Mouse (Mus musculus): ENCODE measurements around the gene Ifna11.
"Not testable (repeated sequence)": the region's sequence is repeated elsewhere in the genome, so short reads cannot be mapped to it uniquely, and the experiment has no call there.

The Ifna11 gene

DNA sequence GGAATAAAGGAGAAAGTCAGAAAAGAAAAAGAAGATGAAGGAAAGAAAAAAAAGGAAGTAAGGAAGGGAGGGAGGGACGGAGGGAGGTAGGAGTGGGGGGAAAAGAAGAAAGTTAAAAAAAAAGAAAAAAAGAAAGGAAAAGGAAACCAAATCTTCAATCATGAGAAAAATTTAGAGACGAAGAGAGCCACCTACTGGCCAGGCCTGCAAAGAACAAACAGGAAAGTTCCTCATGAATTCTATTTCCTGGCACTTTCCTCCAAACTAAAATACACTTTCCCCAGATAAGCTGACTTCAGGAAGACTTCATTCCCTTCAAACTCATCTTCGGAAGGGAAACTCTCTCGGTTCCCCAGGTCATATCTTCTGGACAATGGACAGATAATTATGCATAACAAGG lies 10.8 kb downstream of the Ifna11 start:
- in situ Hi-C loops (cut with MboI; ENCODE audit: low pct_unique_long_range_greater_than_20kb in 1 of 2, low sequenced_read_pairs in 2 of 2, unreplicated experiment in 1 of 2) = no loop called here

DNA sequence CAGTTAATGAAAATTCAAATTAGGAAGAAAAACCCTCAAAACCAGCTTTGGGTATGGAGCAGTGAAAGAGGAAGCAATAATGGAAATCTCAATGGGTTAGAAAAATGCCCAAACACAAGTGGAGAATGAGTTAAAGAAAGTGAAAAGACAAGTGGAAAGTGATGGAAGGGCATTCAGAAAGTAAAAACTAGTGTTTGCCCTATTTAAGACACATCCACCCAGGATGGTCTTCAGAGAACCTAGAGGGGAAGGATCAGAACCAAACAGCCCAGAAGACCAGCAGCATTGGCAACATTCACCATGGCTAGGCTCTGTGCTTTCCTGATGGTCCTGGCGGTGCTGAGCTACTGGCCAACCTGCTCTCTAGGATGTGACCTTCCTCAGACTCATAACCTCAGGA lies 15.5 kb downstream of the Ifna11 start, which contains the start of gene Ifna5:
Gene Ifna5 (plus strand): TSS at position 301 of the 400 bp plus-strand sequence.
- in situ Hi-C loops (cut with MboI; ENCODE audit: low pct_unique_long_range_greater_than_20kb in 1 of 2, low sequenced_read_pairs in 2 of 2, unreplicated experiment in 1 of 2) = not testable (repeated sequence)

DNA sequence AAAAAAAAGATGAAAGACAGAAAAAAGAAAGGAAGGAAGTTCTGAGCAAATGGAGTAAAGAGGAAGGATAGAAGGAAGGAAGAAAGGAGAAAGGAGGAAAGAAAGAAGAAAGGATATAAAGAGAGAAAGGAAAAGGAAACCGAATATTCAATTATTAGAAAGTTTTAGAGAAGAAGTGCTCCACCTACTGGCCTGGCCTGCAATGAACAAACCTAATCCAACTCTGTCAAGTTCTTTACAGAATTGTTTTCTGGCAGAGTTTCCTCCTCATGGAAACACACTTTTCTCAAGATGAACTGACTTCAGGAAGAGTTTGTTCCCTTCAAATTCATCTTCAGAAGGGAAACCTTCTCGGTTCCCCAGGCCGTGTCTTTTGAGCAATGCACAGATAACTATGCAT lies 19.1 kb downstream of the Ifna11 start:
- in situ Hi-C loops (cut with MboI; ENCODE audit: low pct_unique_long_range_greater_than_20kb in 1 of 2, low sequenced_read_pairs in 2 of 2, unreplicated experiment in 1 of 2) = no loop called here

DNA sequence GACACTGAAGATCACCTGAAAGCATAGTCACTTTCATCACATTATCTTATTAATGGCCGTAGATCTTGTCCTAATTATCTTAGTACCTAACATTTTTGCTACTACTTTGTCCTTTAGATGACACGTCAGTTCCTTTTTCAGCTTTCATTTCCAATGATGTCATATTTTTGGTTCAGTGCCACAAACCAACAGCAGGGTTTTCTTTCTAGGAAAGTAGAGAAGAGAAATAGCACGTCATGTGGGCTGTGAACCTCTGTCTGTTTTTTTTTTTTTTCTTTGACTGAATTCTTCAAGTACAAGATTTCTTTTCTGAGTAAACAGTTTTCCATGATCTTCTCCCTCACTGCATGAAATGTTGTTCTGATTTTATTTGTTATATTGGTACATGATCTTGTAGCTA lies 20.3 kb downstream of the Ifna11 start:
- in situ Hi-C loops (cut with MboI; ENCODE audit: low pct_unique_long_range_greater_than_20kb in 1 of 2, low sequenced_read_pairs in 2 of 2, unreplicated experiment in 1 of 2) = no loop called here

DNA sequence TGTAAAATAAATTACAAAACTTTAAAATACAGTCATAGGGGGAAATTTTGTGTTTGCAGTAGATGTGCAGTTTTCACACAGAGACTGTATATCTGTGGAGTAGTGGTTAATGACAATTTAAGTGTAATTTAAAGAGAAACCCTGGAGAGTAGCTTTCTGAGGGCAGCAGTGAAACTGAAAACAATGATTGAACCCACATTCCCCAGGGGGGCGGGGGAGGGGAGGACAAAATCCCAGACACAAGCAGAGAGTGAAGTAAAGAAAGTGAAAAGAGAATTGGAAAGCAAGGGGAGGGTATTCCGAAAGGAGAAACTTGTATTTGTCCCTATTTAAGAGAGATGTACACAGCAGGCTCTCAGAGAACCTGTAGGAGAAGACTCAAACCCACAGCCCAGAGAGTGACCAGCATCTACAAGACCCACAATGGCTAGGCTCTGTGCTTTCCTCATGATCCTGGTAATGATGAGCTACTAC lies 21.7 kb downstream of the Ifna11 start, which contains the start of gene Ifna4:
Gene Ifna4 (plus strand): TSS at position 424 of the 474 bp plus-strand sequence.
- in situ Hi-C loops (cut with MboI; ENCODE audit: low pct_unique_long_range_greater_than_20kb in 1 of 2, low sequenced_read_pairs in 2 of 2, unreplicated experiment in 1 of 2) = no loop called here

DNA sequence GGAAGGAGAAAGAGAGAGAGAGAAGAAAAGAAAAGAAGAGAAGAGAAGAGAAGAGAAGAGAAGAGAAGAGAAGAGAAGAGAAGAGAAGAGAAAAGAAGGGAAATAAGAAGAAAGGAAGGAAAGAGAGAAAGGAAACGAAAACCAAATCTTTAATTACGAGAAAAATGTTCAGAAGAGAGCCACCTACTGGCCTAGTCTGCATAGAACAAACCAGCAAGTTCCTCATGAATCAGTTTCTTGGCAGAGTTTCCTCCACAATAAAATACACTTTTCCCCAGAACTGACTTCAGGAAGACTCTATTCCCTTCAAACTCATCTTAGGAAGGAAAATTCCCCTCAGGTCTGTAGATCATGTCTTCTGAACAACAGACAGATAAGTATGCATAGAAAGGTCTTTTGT lies 25.6 kb downstream of the Ifna11 start:
- in situ Hi-C loops (cut with MboI; ENCODE audit: low pct_unique_long_range_greater_than_20kb in 1 of 2, low sequenced_read_pairs in 2 of 2, unreplicated experiment in 1 of 2) = no loop called here

DNA sequence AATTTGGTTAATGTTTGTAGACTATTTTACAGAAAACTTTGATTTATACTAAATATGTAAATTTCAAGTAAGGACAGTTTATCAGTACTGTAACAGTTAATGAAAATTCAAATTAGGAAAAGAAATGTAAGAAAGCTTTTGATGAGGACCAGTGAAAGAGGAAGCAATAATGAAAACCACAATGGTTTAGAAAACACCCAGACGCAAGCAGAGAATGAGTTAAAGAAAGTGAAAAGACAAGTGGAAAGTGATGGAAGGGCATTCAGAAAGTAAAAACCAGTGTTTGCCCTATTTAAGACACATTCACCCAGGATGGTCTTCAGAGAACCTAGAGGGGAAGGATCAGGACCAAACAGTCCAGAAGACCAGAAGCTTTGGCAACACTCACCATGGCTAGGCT lies 29.9 kb downstream of the Ifna11 start, which contains the start of gene Ifna1:
Gene Ifna1 (plus strand): TSS at position 390 of the 400 bp plus-strand sequence.
- in situ Hi-C loops (cut with MboI; ENCODE audit: low pct_unique_long_range_greater_than_20kb in 1 of 2, low sequenced_read_pairs in 2 of 2, unreplicated experiment in 1 of 2) = no loop called here

DNA sequence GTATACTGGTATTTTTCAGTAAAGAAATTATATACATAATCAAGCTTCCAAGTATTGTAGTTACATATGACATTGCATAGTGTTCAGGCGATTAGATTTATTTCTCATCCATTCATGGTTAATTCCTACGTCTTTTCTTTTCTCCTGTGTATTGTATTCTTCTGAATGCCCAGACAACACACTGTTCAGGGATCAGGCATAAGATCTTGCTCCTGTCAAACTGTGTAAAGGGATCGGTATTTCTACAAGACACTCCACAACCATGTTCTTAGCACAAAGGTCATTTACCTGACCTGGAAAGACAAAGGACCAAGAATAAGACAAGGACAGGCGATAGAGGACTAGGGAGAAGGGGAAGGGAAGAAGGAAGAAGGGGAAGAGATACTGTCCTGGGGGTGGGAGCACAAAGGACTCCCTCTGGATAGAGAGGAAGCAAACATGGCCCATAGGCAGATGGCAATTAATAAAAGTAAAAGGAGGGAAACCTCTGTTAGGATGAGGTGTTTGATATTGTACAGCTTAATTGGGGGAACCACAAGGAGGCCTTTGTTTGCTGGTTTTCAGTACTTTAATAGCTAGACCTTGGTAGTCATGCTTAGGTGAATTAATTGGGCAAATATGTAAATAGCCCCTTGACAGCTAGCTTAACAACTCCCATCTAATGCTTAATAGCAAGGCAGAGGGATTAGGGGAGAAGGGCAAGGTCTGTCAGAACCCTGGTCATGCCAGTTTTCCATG lies 31.4 kb downstream of the Ifna11 start:
- in situ Hi-C loops (cut with MboI; ENCODE audit: low pct_unique_long_range_greater_than_20kb in 1 of 2, low sequenced_read_pairs in 2 of 2, unreplicated experiment in 1 of 2) = no loop called here

DNA sequence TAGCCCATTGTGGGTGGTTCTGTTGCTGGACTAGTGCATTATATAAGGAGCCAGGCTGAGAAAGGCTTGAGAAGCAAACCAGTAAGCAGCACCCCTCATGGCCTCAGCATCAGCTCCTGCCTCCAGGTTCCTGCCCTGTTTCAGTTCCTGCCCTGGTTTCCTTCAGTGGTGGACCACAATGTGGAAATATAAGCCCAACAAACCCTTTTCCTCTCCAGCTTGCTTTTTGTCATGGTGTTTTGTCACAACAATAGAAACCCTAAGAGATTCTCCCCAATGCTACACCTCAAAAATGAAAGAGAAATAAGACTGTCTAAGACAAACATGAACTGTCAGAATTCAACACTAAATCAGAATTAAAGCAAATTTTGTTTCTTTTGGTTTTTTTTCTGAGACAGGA lies 39.5 kb downstream of the Ifna11 start:
- in situ Hi-C loops (cut with MboI; ENCODE audit: low pct_unique_long_range_greater_than_20kb in 1 of 2, low sequenced_read_pairs in 2 of 2, unreplicated experiment in 1 of 2) = no loop called here

DNA sequence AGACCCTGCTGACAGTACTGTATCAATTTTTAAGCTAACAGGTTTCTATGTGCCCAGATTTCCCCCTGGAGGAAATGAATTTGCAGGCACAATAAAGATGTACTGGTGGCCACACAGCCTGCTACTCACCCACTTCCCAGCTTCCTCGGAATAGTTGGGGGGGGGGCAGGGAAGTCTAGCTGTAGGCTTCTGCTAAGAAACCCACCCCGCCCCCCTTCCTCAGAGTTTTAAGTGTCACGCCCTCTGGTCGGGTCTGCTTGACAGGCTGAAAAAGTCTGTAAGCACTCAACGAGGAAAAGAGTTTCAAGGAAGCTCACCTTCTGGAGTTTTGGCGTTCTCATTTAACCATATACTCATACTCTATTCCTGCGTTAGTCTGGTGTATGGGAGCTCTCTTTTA lies 43.5 kb downstream of the Ifna11 start:
- in situ Hi-C loops (cut with MboI; ENCODE audit: low pct_unique_long_range_greater_than_20kb in 1 of 2, low sequenced_read_pairs in 2 of 2, unreplicated experiment in 1 of 2) = no loop called here

DNA sequence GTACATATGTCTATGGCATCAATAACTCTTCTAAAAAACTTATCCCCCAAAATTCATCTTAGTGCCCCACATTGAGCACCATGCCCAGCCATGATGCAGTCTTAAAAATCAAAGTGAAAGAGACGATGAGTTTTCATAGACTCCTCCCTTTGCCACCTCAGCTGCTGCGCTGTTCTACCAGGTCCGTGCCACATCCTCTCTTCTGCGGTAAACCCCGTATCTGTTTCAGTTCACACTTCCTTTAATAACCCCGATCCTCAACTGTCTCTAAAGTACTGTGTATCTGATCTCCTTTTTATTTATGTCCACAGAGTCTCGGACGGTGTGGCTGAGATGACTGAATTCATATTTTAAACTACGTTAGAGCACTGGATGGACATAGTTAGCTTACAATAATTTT lies 44.8 kb downstream of the Ifna11 start:
- in situ Hi-C loops (cut with MboI; ENCODE audit: low pct_unique_long_range_greater_than_20kb in 1 of 2, low sequenced_read_pairs in 2 of 2, unreplicated experiment in 1 of 2) = no loop called here

DNA sequence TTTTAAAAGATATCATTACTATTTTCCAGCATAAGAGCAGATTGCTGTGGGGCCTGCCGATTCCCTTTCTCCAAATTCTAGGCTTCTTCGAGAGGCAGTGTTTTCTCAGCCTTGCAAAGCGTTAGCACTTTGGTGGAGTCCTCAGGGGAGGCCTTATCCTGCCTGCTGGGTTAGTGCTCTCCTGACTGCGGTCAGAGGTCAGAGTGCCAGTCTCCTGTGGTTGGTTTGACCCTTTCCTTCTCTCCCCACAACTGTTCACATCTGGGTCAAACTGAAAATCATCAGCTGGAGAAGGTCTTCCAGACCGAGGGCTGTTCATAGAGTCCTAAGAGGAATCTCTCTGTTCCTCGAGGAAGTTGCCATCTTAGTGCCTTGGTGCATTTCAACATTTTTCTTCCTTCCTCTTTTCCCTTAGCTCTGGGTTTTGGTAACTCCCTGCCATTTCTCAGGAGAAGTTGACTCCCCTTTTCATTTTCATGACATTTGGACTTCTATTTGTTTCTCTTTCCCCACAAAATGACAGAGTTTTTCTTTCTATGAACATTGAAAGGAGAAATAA lies 45.3 kb downstream of the Ifna11 start:
- in situ Hi-C loops (cut with MboI; ENCODE audit: low pct_unique_long_range_greater_than_20kb in 1 of 2, low sequenced_read_pairs in 2 of 2, unreplicated experiment in 1 of 2) = no loop called here

DNA sequence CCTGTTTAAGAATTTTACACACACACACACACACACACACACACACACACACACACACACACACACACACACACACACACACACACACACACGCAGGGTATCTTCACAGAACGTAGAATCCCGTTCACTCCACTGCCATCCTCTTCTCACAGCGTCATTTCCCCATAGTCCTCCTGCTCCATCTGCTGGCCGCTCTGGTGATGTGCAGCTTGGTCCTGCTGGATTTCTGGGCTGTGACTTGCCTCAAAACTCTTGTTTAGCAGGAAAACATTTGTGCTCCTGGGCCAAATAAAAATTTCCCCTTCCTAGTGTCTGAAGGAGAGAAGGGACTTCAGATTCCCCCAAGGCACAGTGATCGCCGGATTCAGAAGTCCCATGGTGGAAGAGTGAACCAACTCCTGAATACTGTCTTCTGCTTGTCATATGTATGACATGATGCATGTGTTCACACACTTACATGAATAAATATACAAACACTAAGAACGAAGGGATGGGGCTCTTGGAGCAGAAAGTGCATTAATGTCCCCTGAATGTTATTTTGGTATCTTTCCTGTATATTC lies 47.7 kb downstream of the Ifna11 start:
- in situ Hi-C loops (cut with MboI; ENCODE audit: low pct_unique_long_range_greater_than_20kb in 1 of 2, low sequenced_read_pairs in 2 of 2, unreplicated experiment in 1 of 2) = no loop called here

DNA sequence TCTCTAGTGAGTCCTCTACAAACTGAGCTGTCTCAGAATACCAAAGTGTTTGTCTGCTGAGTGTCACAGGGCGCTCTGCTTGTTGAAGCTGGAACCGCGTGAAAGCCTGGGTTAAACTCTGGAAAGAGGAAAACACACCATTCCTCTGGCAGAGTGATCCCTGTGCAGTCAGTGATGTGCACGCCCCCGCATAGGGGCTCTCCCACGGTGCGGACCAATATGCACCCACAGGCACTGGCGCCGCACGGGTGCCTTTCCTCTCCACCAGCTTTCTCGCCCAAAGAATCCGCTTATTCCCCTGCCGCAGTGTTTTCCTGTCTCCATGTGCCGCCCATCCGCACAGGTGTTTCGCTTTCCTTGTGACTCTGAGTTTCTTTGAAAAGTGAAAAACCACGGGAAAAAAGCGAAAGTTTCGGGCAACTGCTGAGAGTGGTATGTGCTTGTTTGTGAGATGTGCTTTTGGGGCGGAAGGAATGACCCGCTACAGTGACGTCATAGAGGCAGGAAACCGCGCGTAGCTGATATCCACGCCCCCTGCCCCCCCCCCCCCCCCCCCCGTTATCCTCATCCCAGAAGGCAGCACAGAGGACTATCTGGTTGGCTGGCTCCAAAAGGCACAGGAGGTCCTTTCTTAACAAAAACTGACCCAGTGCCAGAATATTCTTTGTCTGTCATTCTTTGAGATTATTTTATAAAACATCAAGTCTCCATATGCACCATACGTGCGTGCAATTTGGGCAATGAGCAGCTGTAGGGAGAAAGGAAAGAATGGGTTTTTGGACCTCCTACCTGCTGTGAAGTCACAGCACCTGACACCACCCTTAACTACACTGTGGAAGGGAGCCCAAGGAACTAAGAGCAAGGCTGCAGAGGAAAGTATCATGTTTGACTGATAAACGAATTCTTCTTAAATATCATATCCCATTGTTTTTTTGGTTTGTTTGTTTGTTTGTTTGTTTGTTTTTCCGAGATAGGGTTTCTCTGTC lies 48.5 kb downstream of the Ifna11 start:
- in situ Hi-C loops (cut with MboI; ENCODE audit: low pct_unique_long_range_greater_than_20kb in 1 of 2, low sequenced_read_pairs in 2 of 2, unreplicated experiment in 1 of 2) = no loop called here
